Mouse (Mus musculus) liver, embryonic 14.5 days (tissue): ENCODE data around the gene Asgr2.

Experiments
- CTCF ChIP-seq: IDR thresholded peaks from 2 replicates; pipeline ENCODE4 v1.5.1; 2016; ENCODE audit warnings: antibody characterized with exemption, low read depth, control low read depth
- EP300 ChIP-seq: IDR thresholded peaks from 2 replicates; pipeline ENCODE4 v1.6.1; 2016; ENCODE audit warnings: antibody characterized with exemption, low read depth

DNA sequence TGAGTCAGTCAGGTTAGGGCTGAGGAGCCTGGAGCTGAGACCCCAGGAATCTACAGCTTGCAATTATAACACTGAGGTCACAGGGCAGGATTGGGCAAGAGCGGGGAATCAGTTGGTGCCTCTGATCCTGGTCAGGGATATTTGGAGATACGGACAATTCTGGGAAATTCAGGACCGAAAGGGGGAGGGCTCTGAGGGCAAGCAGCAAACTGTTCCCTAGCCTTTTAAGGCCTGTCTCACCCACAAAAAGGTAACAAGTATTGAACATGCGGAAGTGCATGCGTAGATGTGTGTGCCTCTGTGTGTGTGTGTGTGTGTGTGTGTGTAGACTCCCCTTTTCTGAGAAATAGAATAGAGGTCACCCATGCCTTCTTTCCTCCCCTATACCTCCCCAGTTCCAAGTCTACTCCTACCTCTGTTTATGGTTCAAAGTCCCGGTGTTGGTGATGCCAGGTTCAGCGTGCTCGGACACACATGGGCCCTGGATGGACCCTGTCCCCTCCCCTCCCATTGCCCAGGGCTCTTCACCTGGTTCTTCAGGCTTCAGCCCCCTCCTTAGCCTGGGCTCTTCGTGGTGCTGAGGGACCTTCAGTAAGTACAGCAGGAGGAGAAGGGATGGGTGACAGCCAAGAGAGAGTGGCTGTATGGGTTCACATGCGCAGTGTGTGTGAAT is 38.4 kb upstream of the Asgr2 start, which contains the start of gene Asgr1:
- TF ChIP-seq CTCF (no peak), EP300 (no peak)
